Mouse (Mus musculus) kidney, adult 2 months (tissue): ENCODE results near the gene Paox. TPM values are rescaled to one million over a fixed set of nuclear protein-coding genes. Genes with fewer than 3 reads are reported as not detected.

Source experiments
- DNase-seq: peaks from one replicate; pipeline ENCODE4 v3.0.0; 2021
- H3K27ac ChIP-seq: fragments of 200-500 bp; 2 replicates; pipeline ENCODE4 v1.5.1; 2012; ENCODE audit warnings: low read depth, low read length, control low read depth, inconsistent platforms; ENCODE audit not compliant: insufficient read depth
- H3K27me3 ChIP-seq: fragments of 200-500 bp; replicated peaks from 2 replicates; pipeline ENCODE4 v1.6.1; 2012; ENCODE audit warnings: mild to moderate bottlenecking, moderate library complexity, low read length, inconsistent platforms; ENCODE audit not compliant: control insufficient read depth, insufficient read depth
- H3K36me3 ChIP-seq: fragments of 200-500 bp; 2 replicates; pipeline ENCODE4 v1.6.1; 2012; ENCODE audit warnings: mild to moderate bottlenecking, moderate library complexity, low read length, inconsistent platforms; ENCODE audit not compliant: control insufficient read depth, insufficient read depth
- H3K4me1 ChIP-seq: fragments of 200-500 bp; 2 replicates; pipeline ENCODE4 v1.6.1; 2011; ENCODE audit warnings: low read length; ENCODE audit not compliant: control insufficient read depth, insufficient read depth
- H3K4me3 ChIP-seq: fragments of 200-500 bp; 2 replicates; pipeline ENCODE4 v1.5.1; 2011; ENCODE audit warnings: mild to moderate bottlenecking, low read depth, low read length, control low read depth; ENCODE audit not compliant: insufficient read depth
- CTCF ChIP-seq: fragments of 200-500 bp; conservative IDR thresholded peaks from 2 replicates; pipeline ENCODE4 v1.5.1; 2011; ENCODE audit warnings: low read depth, mild to moderate bottlenecking, control low read depth, low read length, moderate library complexity, mixed read lengths; ENCODE audit not compliant: insufficient read depth, insufficient read length
- POLR2A ChIP-seq: fragments of 200-500 bp; IDR thresholded peaks from one replicate; pipeline ENCODE4 v1.6.1; 2011; ENCODE audit warnings: low read depth, low read length, control low read depth
- WGBS: fragments of 180-500 bp; shearing (Covaris S2); methylation state at CpG from one replicate; pipeline ENCODE4 v1.1.7; 2018; 5-methylcytosine and 5-hydroxymethylcytosine counted together
- polyA plus RNA-seq: library from polyadenylated mRNA; depleted of rRNA; stranded (reverse); fragments of >200 nt; gene quantifications from 2 replicates; pipeline ENCODE4 v1.2.3, GENCODE M21; 2012

Gene Paox
- polyA plus RNA-seq, 1 experiment, result 12.0 TPM

DNA sequence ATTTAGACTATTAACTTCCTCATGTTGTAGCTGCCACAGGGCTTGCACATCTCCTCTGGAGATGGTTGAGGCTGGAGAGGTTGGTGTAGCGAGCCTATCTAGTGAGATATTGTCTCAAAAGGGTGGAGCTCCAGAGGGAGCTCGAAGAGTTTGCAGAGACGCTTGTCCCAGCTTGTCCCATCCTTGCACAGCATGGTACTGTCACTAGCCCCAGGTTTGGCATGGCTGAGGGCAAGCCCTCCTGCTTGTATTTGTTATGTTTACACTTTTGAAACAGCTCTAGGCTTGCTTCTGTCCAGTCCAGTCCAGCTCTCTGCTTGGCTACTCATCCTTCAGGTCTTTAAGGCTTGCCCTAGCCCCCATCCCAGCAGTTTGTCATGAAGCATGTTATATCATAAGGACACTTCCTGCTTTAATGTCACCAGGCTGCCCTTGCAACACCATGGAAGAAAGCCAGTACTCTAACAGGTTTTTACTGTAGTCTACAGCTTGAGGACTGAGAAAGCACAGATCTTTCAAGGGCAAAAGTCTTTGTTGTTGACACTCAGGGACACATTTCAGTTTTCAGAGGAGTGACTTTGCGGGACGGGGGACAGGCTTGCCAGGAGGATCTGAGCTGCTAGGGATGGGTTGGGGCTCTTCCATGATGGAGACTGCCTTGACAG is 19.6 kb downstream of the Paox start:
- TF ChIP-seq CTCF (no peak), POLR2A (no peak)
- Histone ChIP-seq H3K27me3 (no peaks in the 10 kb centered on the region), H3K4me3 (no peak overlapping the region), H3K36me3 (no peaks in the 10 kb centered on the region), H3K4me1 (peaks cover 3% of the 10 kb centered on the region; the same call in 1 of the 2 replicates), H3K27ac (no peak overlapping the region)
- DNase-seq, result no peak
- WGBS, result 91% methylated on average over 5 of the region's 5 CpGs

DNA sequence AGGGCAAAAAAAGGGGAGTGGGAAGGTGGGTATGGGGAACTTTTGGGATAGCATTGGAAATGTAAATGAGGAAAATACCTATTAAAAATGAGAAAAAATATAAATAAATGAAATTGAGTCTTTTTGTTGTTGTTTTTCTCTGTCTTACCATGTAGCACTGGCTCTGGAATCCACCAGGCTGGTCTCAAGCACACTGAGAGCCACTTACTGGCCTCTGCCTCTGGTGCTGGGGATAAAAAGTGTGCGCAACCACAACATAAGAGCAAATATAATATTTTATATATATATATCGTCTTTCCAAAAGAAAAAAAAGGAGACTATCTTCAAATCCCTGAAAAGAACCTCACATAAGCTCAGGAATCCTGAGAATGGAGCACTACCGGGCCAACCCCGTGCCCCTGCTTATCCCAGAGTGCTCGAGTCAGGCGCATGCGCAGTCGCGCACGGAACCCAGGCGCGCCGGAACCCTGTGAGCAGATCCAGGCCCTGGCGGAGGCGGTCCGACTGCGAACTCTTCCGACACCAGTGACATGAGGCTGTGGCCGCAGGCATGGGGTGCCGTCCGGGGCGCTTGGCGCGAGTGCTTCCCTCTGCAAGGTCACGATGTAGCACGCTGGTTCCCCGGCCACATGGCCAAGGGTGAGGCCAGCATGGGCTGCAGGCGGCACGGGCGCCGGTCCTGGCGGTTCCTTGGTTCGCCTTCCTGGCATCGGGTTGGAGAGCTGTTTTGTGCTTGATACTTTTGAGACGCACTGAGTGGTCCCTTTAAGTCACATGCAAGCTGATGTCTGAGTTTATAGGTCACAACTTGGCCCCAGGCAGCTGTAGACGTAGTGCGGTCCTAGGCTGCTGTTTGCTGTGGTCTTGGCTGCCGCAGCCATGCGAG is 21.8 kb downstream of the Paox start, which contains the start of gene Mtg1:
Mtg1 (plus strand) TSS at position 430 of the 886 bp plus-strand sequence.
- Histone ChIP-seq H3K27me3 (no peaks in the 10 kb centered on the region), H3K36me3 (no peaks in the 10 kb centered on the region), H3K4me1 (peaks cover 3% of the 10 kb centered on the region; the same call in 1 of the 2 replicates), H3K4me3 (peak within 1 kb of the TSS; percentile 89), H3K27ac (peak within 1 kb of the TSS; percentile 79)
- DNase-seq, result peak; percentile 98
- 2% methylated on average over 39 of the region's 39 CpGs for WGBS
- peak; percentile 51 for TF ChIP-seq POLR2A
- no peak for TF ChIP-seq CTCF

DNA sequence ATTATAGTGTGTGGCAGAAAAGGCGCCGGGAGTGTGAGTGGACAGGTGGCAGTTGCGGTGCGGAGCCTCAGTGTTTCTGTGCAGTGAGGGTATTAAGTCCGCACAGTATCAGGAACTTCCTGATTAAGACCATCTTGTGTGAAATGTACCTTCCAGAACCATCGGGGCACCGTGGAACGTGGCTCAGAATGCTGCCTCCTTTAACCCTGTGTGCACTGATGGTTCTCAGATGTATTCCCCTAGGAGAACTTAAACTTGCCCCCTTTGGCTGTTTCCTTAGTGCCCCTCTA is 22.4 kb downstream of the Paox start:
- Histone ChIP-seq H3K4me3 (peak overlapping the region; percentile 89), H3K27ac (peak overlapping the region; percentile 79; the same call in 1 of the 2 replicates), H3K4me1 (peaks cover 3% of the 10 kb centered on the region; the same call in 1 of the 2 replicates), H3K36me3 (no peaks in the 10 kb centered on the region), H3K27me3 (no peaks in the 10 kb centered on the region)
- 0% methylated on average over 8 of the region's 8 CpGs for WGBS
- no peak for DNase-seq
- no peak for TF ChIP-seq POLR2A

DNA sequence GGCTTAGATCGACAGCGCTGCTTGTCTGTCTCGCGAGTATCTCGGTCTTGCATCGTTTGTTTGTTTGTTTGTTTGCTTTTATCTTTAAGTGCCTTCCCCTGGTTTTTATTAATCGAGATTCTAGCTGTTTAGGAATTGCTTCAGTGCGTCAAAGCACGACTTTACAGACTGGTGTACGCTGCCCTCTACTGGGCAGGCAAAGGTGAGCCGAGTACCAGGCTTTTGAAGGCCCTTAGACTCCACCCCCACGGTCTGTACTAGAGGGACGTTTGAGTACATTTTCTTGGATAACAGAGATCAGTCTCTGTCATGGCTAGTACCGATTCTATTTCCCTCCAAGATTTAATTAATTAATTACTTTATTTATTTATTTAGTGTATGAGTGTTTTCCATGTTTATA is 25.8 kb downstream of the Paox start:
- H3K4me1 ChIP-seq, result peaks cover 3% of the 10 kb centered on the region; the same call in 1 of the 2 replicates
- TF ChIP-seq POLR2A, result no peak
- peak; percentile 91 for TF ChIP-seq CTCF
- H3K27me3 ChIP-seq, result no peaks in the 10 kb centered on the region
- H3K27ac ChIP-seq, result no peak overlapping the region
- H3K4me3 ChIP-seq, result no peak overlapping the region
- H3K36me3 ChIP-seq, result no peaks in the 10 kb centered on the region
- WGBS, result 3% methylated on average over 14 of the region's 14 CpGs
- DNase-seq, result peak; percentile 79

DNA sequence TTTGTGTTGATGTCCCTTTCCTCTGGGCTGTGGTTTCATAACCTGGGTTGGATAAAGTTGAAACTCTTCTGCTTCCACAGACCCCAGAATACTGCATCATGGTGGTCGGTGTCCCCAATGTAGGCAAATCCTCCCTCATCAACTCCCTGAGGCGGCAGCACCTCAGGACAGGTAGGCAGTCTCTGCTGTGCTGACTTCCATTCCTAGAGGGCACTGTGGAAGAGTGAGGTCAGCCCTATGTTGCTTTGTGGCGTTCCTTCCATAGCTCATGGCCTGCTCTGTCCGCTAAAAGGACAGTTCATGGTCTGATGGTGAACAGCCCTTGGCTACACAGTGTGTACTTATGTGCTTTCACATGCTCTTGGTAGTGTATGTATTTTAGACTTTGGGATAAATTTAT is 29.0 kb downstream of the Paox start:
- WGBS, result 92% methylated on average over 4 of the region's 4 CpGs
- Histone ChIP-seq H3K4me1 (no peaks in the 10 kb centered on the region), H3K4me3 (no peak overlapping the region), H3K27ac (no peak overlapping the region), H3K36me3 (no peaks in the 10 kb centered on the region; the same call in 1 of the 2 replicates), H3K27me3 (no peaks in the 10 kb centered on the region)
- DNase-seq, result no peak
- no peak for TF ChIP-seq POLR2A

DNA sequence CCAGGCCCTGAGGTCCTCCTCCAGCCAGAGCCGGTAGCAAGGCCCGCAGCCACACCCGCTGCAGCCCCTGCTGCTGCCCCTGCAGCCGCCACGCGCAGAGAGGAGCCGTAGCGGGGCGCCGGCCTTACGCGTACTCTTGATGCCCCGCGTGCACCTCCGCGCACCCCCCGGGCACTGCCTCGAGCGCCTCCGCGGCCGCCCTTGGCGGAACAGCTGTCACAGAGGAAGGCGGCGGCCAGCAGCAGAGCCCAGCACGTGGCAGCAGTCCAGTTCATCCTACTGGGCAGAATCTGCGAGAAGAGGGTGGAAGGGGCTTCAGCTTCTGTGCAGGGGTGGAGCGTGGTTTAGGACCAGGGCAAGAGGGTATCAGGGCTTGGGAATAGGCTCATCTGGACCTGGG is 37.8 kb downstream of the Paox start:
- 8% methylated on average over 28 of the region's 28 CpGs for WGBS
- H3K4me3 ChIP-seq, result no peak overlapping the region
- no peak overlapping the region for H3K27ac ChIP-seq
- DNase-seq, result no peak
- TF ChIP-seq POLR2A (no peak), CTCF (no peak)
- H3K27me3 ChIP-seq, result no peaks in the 10 kb centered on the region
- H3K4me1 ChIP-seq, result no peaks in the 10 kb centered on the region
- H3K36me3 ChIP-seq, result no peaks in the 10 kb centered on the region

DNA sequence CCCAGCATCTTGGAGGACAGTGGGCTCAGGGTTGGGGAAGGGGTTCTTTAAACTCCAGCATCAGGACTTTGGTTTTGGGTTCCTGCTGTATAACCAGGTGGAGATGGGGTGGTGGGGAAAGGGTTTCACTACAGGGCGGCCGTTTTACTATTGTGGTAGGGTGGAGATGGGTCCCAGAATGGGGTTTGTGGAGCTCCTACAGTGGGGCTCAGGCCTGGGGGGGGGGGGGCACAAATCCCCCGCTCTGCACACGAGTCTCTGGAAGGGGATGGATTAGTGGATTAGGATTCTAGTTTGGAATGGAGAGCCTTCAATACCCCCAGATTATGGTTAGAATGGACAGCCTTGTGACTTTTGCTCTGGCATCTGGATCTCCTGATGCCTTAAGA is 38.2 kb downstream of the Paox start:
- WGBS, result 19% methylated on average over 4 of the region's 4 CpGs
- no peak for DNase-seq
- Histone ChIP-seq H3K36me3 (no peaks in the 10 kb centered on the region), H3K4me1 (no peaks in the 10 kb centered on the region), H3K4me3 (no peak overlapping the region), H3K27me3 (no peaks in the 10 kb centered on the region), H3K27ac (no peak overlapping the region)
- no peak for TF ChIP-seq POLR2A
- TF ChIP-seq CTCF, result no peak
